Mouse (Mus musculus): ENCODE results near the gene Fam102b.

DNA sequence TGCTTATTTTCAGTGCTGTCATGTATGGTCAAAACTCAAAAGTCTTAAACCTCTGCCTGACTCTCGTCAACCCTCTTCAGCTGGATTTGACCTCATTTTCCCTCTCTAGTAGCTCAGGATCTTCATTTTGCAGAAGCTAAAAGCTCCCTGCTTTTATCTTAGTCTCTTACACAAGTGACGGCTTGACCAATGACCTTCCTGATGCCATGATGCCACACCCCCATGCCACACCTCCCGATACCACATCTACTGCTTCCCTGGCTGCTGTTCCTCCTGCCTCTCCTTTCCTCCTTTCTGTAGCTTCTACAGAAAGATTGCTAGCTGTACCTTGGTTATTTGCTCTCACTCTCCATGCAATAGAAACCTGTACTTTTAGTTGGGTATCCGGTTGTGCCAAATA is 29.6 kb downstream of the Fam102b start:
- no peak for TF ChIP-seq CTCF (IDR thresholded peaks at IDR 0.05; ENCODE audit: borderline replicate concordance, insufficient read depth, low read length)
- no peak for TF ChIP-seq POLR2A (IDR thresholded peaks at IDR 0.05; ENCODE audit: low read depth, low read length)

Measured in embryonic fibroblast, embryonic 13.5 days (primary cell).